Mouse (Mus musculus): Measurements from ENCODE around the gene Ccr1l1.

Gene Ccr1l1

DNA sequence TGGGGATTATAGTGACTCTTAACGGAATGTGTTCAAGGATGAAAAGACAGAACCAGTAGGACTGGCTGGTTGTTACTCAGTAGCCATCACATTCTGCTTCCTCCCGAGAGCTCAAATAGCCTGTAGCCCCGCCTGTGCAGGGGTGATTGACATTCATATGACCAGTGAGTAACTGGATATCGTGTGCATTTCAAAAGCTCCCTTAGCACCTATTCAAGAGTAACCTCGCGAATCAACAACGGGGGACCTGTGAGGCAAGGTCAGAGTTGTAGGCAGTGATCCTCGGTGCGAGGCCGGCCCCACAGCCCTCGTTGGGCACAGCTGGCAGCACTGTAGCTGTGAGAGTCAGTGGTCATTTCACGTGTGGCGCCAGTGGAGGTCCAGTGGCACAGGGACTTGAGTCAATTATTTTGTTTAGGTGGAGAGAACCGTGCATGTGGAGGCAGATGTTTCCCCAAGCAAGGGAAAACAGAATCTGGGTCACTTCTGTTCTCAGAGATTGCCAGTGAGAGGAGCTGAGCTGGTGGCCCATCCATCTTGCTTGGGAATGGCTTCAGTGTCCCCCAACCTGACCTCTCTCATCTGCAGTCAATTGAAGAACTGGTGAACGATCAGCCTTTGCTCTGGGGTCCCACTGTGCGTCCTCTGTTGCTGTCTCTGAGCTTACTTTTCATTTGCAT, 50.8 kb downstream of the Ccr1l1 start:
- no peak for DNase-seq
